Mouse (Mus musculus) limb, embryonic 14.5 days (tissue): ENCODE results near the gene Zswim3. TPM values are rescaled to one million over a fixed set of nuclear protein-coding genes. Genes with fewer than 3 reads are reported as not detected.

Experiments used
- ATAC-seq: fragments of 200-750 bp; cut with Nextera tagmentation; 2 replicates; pipeline ENCODE4 v1.8.0; 2017; ENCODE audit warnings: low read depth, moderate number of reproducible peaks, moderate TSS enrichment; ENCODE audit not compliant: low FRiP score
- DNase-seq: peaks from one replicate; pipeline ENCODE4 v3.0.0-alpha.2; 2015; ENCODE audit warnings: low spot score
- H3K27ac ChIP-seq: fragments of 300-500 bp; sonication (generic); replicated peaks from 2 replicates; pipeline ENCODE4 v1.5.1; 2014; ENCODE audit warnings: low read depth, mild to moderate bottlenecking, low read length, moderate library complexity, mixed read lengths
- H3K27me3 ChIP-seq: fragments of 300-500 bp; sonication (generic); 2 replicates; pipeline ENCODE4 v1.6.1; 2014; ENCODE audit warnings: low read length, mixed read lengths; ENCODE audit not compliant: control insufficient read depth, insufficient read depth
- H3K36me3 ChIP-seq: fragments of 300-500 bp; sonication (generic); 2 replicates; pipeline ENCODE4 v1.6.1; 2014; ENCODE audit warnings: mild to moderate bottlenecking, low read length, moderate library complexity, mixed read lengths; ENCODE audit not compliant: control insufficient read depth, insufficient read depth
- H3K4me1 ChIP-seq: fragments of 300-500 bp; sonication (generic); 2 replicates; pipeline ENCODE4 v1.6.1; 2014; ENCODE audit warnings: antibody characterized with exemption, low read length, mixed read lengths; ENCODE audit not compliant: control insufficient read depth, insufficient read depth
- H3K4me2 ChIP-seq: fragments of 300-500 bp; sonication (generic); replicated peaks from 2 replicates; pipeline ENCODE4 v1.6.1; 2014; ENCODE audit warnings: low read depth, mild to moderate bottlenecking, low read length, moderate library complexity; ENCODE audit not compliant: severe bottlenecking
- H3K4me3 ChIP-seq: fragments of 300-500 bp; sonication (generic); replicated peaks from 2 replicates; pipeline ENCODE4 v1.5.1; 2014; ENCODE audit warnings: low read length
- H3K9ac ChIP-seq: fragments of 300-500 bp; sonication (generic); 2 replicates; pipeline ENCODE4 v1.6.1; 2014; ENCODE audit warnings: mild to moderate bottlenecking, low read depth, low read length, moderate library complexity; ENCODE audit not compliant: severe bottlenecking
- H3K9me3 ChIP-seq: fragments of 300-500 bp; sonication (generic); 2 replicates; pipeline ENCODE4 v1.6.1; 2016; ENCODE audit warnings: low read length; ENCODE audit not compliant: control insufficient read depth
- POLR2A ChIP-seq: fragments of 200-500 bp; IDR thresholded peaks from 2 replicates; pipeline ENCODE4 v1.8.0; 2012; ENCODE audit warnings: inconsistent platforms, mild to moderate bottlenecking, moderate library complexity, borderline replicate concordance; ENCODE audit not compliant: insufficient read depth, insufficient read length; ENCODE audit errors: extremely low read depth
- WGBS: fragments of 180-500 bp; shearing (Covaris S2); extraction: QIAGEN DNeasy Blood & Tissue Kit; methylation state at CpG from one replicate; pipeline ENCODE4 v1.1.7; 2014; 5-methylcytosine and 5-hydroxymethylcytosine counted together
- polyA plus RNA-seq, 2 experiments: library from polyadenylated mRNA; depleted of rRNA in 1 of 2; stranded (reverse) in 1 of 2; unstranded in 1 of 2; fragments of >200 nt; fragmentation: Nextera tagmentation in 1 of 2; extraction: Ambion mirVana in 1 of 2; gene quantifications; 2 replicates each; pipeline versions ENCODE4 v1.2.1 to v1.2.3; 2012 to 2014

The Zswim3 gene
- polyA plus RNA-seq, 2 experiments, result 4.9 to 6.9 TPM

DNA sequence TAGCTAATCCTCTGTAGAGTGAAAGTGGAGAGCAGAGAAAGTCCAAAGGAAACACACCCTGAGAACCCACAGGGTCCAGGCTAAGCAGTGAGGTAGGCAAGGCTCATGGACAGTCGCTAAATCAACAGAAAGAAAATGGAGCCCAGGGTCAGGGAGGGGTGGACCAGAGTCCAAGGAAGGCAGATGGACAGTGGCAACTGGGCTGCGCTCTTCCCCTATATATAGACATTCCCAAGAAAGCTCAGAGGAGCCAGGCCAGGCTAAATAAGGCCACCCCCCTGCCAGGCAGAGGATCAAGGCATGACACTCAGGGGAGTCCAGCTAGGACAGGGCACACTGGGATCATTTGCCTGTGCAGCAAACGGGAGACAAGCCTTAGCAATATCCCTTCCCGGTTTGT is 23.0 kb upstream of the Zswim3 start:
- H3K36me3 ChIP-seq, result no peaks in the 10 kb centered on the region
- H3K4me2 ChIP-seq, result no peak overlapping the region
- no peaks in the 10 kb centered on the region for H3K27me3 ChIP-seq
- H3K9me3 ChIP-seq, result no peaks in the 10 kb centered on the region
- DNase-seq (no peak), ATAC-seq (no peak)
- H3K9ac ChIP-seq, result no peak overlapping the region
- 74% methylated on average over 4 of the region's 4 CpGs for WGBS
- H3K4me3 ChIP-seq, result no peak overlapping the region
- peaks cover 10% of the 10 kb centered on the region; the same call in 1 of the 2 replicates for H3K4me1 ChIP-seq
- TF ChIP-seq POLR2A, result no peak
- H3K27ac ChIP-seq, result no peak overlapping the region

DNA sequence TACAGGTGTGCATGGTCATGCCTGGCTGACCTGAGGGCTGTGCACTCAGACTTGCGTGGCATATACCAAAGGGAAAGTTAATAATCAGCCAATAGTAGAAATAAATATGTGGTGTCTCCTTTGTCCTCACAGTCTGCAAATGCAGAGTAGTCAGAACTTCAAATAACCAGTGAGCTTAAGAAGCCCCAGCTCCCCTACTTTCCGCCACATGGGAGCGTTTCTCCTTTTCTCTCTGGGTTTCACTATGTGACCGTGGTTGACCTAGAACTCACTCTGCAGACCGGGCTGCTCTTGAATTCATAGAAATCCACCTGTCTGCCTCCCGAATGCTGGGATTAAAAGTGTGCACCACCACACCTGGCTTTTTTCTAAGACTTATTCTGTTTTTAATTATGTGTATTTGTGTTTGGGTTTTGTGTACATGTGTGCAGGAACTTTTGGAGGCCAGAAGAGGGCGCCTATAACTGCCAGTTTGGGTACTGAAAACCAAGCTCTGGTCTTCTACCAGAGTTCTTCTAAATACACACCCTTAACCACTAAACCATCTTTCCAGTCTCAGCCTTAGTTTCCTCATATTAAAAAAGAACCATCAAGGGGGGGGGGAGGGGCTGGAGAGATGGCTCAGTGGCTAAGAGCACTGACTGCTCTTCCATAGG is 20.8 kb upstream of the Zswim3 start:
- no peak for TF ChIP-seq POLR2A
- no peak for DNase-seq
- H3K4me2 ChIP-seq, result no peak overlapping the region

DNA sequence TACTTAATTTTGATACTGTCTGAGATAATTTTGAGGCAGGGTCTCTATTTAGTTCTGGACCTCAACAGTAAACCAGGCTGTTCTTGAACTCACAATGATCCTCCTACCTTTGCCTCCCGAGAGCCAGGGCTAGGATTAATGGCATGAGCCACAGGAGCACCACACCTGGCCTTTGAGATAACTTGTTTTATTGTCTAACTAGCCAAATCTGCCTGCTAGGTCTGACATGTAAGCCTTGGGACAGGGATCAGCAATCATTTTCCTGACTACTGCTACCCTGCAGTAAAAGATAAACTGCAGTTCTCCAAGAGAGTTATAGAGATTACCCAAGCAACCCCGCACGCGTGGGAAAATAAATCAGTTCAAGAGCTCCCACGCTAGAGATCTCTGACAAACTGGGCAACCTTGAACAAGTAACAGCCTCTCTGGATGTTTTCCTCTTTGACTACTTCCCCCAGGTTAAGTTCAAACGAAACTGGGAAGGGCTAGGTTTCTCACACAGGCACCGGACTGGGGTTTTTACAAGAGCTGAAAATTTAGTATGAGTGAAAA is 20.0 kb upstream of the Zswim3 start:
- Histone ChIP-seq H3K4me1 (peaks cover 14% of the 10 kb centered on the region; the same call in 1 of the 2 replicates), H3K27ac (peak overlapping the region; percentile 84; the same call in 1 of the 2 replicates), H3K4me3 (peak overlapping the region; percentile 78), H3K9ac (peak overlapping the region; percentile 77), H3K4me2 (peak overlapping the region; percentile 91), H3K36me3 (peaks cover 11% of the 10 kb centered on the region), H3K9me3 (no peaks in the 10 kb centered on the region), H3K27me3 (no peaks in the 10 kb centered on the region)
- DNase-seq, result no peak
- 6% methylated on average over 7 of the region's 7 CpGs for WGBS
- ATAC-seq, result no peak
- TF ChIP-seq POLR2A, result no peak

More for the DNA sequence above, 20.8 kb upstream of the Zswim3 start:
- Histone ChIP-seq H3K27ac (no peak overlapping the region), H3K36me3 (peaks cover 9% of the 10 kb centered on the region), H3K27me3 (no peaks in the 10 kb centered on the region), H3K9me3 (no peaks in the 10 kb centered on the region), H3K4me3 (no peak overlapping the region), H3K9ac (no peak overlapping the region), H3K4me1 (peaks cover 14% of the 10 kb centered on the region; the same call in 1 of the 2 replicates)
- ATAC-seq, result no peak
- WGBS, result 72% methylated on average over 7 of the region's 7 CpGs

DNA sequence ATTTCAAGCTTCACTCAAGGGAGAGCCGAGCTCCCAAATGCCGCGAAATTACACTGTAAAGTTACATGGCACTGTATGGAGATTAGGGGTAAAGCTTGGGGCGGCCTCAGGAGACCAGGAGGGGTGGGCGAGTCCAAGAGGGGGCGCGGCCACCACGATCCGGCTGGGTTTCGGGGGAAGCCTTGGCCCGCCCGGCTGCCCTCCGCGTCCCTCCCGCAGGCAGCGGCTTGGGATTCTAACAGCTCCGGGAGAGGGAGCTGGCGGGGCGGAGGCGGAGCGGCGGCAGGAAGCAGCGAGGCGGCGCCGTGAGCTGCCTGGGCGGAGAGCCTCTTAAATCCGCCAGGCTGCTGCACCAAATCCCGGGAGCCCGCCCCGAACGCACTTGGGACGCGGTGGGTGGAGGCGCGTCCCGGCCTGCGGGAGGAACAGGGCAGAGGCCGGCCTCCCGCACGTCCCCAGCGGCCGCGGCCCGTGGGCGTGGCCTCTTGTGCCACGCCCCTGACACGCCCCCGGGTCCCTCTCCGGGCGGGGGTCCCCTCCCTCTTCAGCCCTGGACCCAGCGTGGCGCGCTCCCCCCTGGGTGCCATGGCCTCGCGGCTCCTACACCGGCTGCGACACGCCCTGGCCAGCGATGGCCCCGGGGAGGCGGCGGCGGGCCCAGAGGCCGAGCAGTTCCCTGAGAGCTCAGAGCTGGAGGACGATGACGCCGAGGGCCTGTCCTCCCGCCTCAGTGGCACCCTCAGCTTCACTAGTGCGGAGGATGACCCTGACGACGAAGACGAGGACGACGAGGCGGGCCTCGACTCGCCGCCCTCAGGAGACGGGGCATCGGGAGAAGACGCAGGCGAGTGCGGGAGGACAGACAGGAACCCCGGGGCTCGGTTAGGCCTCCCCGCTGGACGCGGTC is 19.2 kb upstream of the Zswim3 start, which contains the start of gene Snx21:
Snx21 (plus strand) TSS at position 343 of the 907 bp plus-strand sequence.
- Histone ChIP-seq H3K36me3 (peaks cover 16% of the 10 kb centered on the region), H3K4me1 (peaks cover 14% of the 10 kb centered on the region; the same call in 1 of the 2 replicates), H3K4me3 (peak within 1 kb of the TSS; percentile 78), H3K9ac (peak within 1 kb of the TSS; percentile 77), H3K27me3 (no peaks in the 10 kb centered on the region), H3K4me2 (peak within 1 kb of the TSS; percentile 91), H3K27ac (peak within 1 kb of the TSS; percentile 84), H3K9me3 (no peaks in the 10 kb centered on the region)
- ATAC-seq, result peak; percentile 91
- WGBS, result under 1% methylated on average over 69 of the region's 89 CpGs
- no peak; the same call in 1 of the 2 replicates for TF ChIP-seq POLR2A
- DNase-seq, result peak; percentile 83

DNA sequence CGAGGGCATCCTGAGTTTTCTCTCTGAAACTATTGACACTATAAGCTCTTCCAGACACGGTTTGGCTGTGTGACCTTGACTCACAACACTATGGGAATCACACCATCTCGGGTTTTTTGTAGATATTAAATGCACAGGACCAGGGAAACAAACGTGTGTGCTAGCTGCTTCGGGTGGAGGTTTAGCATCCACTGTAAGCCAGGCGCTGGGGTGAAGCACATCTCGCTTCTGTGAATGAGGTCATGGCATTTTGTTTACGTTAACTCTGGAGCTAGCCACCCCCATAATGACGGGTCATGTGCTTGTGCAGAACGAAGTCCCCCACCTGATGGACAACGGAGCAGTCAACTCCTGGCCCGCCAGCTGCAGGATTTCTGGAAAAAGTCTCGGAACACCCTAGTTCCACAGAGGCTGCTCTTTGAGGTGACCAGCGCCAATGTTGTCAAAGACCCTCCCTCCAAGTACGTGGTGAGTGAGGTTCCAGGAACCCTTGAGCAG is 18.5 kb upstream of the Zswim3 start:
- 6% methylated on average over 15 of the region's 15 CpGs for WGBS
- Histone ChIP-seq H3K4me2 (peak overlapping the region; percentile 91), H3K9ac (peak overlapping the region; percentile 77), H3K9me3 (no peaks in the 10 kb centered on the region), H3K36me3 (peaks cover 22% of the 10 kb centered on the region), H3K4me1 (peaks cover 14% of the 10 kb centered on the region; the same call in 1 of the 2 replicates), H3K4me3 (peak overlapping the region; percentile 78), H3K27me3 (no peaks in the 10 kb centered on the region), H3K27ac (peak overlapping the region; percentile 84)
- no peak for ATAC-seq
- no peak for TF ChIP-seq POLR2A
- DNase-seq, result no peak
